Mouse (Mus musculus) Patski (cell line): ENCODE results near the gene Fscn2. TPM values are rescaled to one million over a fixed set of nuclear protein-coding genes. Genes with fewer than 3 reads are reported as not detected.
"Not testable (repeated sequence)": the region's sequence is repeated elsewhere in the genome, so short reads cannot be mapped to it uniquely, and the experiment has no call there.

Experiments
- ATAC-seq: fragments of 100-300 bp; one replicate; pipeline ENCODE4 v1.8.0; 2021
- CTCF ChIA-PET: fragments of 350-600 bp; sonication (Branson Sonifier 250); formaldehyde crosslinking; loops from one replicate; lab custom pipeline; 2022; ENCODE audit warnings: inconsistent platforms; lab: Charles Lee
- POLR2A ChIA-PET: fragments of 350-600 bp; sonication (Branson Sonifier 250); formaldehyde crosslinking; loops from one replicate; lab custom pipeline; 2022; ENCODE audit warnings: antibody characterized with exemption, inconsistent platforms; lab: Charles Lee
- DNase-seq: peaks from one replicate; pipeline ENCODE4 v3.0.0-alpha.2; 2011; ENCODE audit warnings: low read depth, low spot score
- H3K27me3 ChIP-seq: fragments of 371-371 bp; one replicate; pipeline ENCODE4 v1.5.1; 2021
- CTCF ChIP-seq: fragments of 100-300 bp; IDR thresholded peaks from one replicate; pipeline ENCODE4 v1.5.1; 2021
- in situ Hi-C: fragments of 300-500 bp; cut with MboI; formaldehyde crosslinking; loops from 3 replicates; pipeline ENCODE4 v1.11.1; 2018; ENCODE audit warnings: low pct_unique_long_range_greater_than_20kb, mixed read lengths
- polyA plus RNA-seq: library from polyadenylated mRNA; unstranded; gene quantifications from one replicate; pipeline ENCODE4 v1.2.3, GENCODE M21; 2021

Gene Fscn2
- polyA plus RNA-seq, 1 experiment from 2014 or later: 0.23 TPM

DNA sequence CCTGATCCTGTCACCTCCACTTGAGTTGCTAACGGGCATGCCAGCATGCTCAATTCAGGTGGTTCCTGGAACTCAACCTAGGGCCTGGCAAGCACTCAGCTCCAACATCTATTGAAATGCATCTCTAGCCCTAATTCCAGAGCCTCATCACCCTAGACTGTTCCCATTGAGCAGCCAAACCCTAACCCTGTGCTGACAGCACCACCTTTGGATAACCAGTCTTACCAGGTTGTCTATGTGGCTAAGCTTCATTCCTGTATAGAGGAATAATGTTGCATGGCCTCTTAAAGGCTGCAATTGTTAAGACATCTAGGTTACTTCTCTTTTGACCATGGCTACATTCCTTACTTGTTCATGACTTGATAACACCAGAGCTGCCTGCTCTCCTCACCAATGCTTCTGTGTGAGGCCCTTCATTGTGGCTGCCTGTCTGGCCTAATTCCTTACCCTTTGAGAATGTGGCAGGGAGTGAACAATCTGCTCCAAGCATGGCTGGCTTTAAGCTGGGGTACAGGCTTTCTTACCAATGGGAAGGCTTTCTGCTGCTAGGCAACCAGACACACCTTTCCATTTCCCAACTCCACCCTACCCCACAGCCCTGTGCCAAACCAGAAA, 16.2 kb upstream of the Fscn2 start:
- H3K27me3 ChIP-seq: no peaks in the 10 kb centered on the region
- CTCF ChIA-PET: no interaction called here
- no peak for TF ChIP-seq CTCF
- in situ Hi-C loops: no loop called here
- POLR2A ChIA-PET: interaction anchor here (0.9 to 2.2 kb wide), 3 partner anchors 29 to 238 kb away, joined by 3 to 7 read pairs (median 3); no protein-coding TSS in a partner anchor
- no peak for DNase-seq
- ATAC-seq: peak; percentile 5

DNA sequence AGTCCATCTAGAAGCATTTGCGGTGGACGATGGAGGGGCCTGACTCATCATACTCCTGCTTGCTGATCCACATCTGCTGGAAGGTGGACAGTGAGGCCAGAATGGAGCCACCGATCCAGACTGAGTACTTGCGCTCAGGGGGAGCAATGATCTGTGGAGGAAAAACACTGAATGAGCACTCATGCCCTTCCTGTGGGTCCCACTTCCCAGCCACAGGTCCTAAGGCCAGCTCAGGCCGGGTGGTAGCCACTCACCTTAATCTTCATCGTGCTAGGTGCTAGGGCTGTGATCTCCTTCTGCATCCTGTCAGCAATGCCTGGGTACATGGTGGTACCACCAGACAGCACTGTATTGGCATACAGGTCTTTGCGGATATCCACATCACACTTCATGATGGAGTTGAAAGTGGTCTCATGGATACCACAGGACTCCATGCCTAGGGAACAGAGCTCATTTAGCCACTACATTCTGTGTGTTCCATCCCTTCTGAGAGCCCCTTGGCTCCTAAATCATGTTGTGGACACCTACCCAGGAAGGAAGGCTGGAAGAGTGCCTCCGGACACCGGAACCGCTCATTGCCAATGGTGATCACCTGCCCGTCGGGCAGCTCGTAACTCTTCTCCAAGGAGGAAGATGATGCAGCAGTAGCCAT, 14.8 kb upstream of the Fscn2 start:
- in situ Hi-C loops, H3K27me3 ChIP-seq, DNase-seq, ATAC-seq, CTCF ChIA-PET: not testable (repeated sequence)
- POLR2A ChIA-PET: interaction anchor here (0.6 to 2.2 kb wide), 4 partner anchors 30 to 166 kb away, joined by 3 to 7 read pairs (median 3); no protein-coding TSS in a partner anchor

DNA sequence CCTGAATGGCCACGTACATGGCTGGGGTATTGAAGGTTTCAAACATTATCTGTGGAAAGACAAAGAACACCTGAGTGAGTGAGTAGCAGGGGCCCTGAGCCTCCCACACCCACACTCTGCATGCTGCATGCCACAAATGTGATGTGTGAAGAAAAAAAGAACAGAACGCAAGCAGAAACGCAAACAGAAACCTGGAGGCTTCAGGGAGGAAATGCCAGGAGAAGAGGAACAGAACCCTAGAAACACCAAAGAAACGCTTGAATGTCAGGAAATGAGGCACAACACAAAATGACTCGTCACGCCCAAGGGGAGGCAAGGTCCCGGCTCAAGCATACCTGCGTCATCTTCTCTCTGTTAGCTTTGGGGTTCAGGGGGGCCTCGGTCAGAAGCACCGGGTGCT, 14.0 kb upstream of the Fscn2 start:
- no peak for TF ChIP-seq CTCF
- H3K27me3 ChIP-seq: no peaks in the 10 kb centered on the region
- ATAC-seq (no peak), DNase-seq (no peak)
- CTCF ChIA-PET: no interaction called here
- in situ Hi-C loops: no loop called here
- POLR2A ChIA-PET: interaction anchor here (1.0 to 2.2 kb wide), 4 partner anchors 13 to 37 kb away, joined by 3 to 7 read pairs (median 3); no protein-coding TSS in a partner anchor

DNA sequence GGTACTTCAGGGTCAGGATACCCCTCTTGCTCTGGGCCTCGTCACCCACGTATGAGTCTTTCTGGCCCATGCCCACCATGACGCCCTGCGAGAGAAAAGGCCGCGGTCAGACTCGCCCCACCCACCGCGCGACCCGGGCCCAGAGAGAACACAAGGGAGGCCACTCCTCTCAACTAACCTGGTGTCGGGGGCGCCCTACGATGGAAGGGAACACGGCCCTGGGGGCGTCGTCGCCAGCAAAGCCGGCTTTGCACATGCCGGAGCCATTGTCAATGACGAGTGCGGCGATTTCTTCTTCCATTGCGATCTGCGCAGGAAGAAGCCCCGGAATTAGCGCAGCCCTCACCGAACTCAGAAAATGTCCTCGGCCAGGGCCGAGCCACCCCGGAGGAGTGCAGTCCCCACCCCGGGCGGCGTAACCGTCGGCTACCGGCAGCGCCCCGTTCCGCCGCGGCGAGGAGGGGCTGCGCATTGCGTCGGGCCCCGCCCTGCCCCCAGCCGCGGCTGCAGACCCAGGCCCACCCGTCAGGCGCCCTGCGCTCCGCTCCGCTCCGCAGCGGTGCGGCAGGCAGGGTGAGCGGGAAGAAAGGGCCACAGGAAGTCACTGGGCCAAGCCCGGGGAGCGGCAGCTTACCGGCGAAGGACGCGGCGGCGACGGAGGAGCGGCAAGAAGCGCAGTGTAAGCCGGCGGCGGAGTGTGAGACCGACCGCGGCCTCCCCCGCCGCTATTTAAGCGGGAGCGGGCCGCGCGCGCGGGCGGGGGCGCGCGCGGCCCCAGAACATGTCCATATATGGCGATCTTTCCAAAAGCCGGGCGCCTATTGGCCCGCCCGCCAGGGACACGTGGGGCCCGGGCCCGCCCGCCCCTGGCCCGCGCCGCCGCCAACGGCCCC, 13.3 kb upstream of the Fscn2 start, which contains the start of gene Actg1:
Gene Actg1, minus strand, starts transcription at position 752 of the 893 bp plus-strand sequence.
- in situ Hi-C loops: no loop called here
- no peak for TF ChIP-seq CTCF
- CTCF ChIA-PET: no interaction called here
- POLR2A ChIA-PET: interaction anchor here (1.6 to 1.7 kb wide), 2 partner anchors 12 to 38 kb away, joined by 3 read pairs; no protein-coding TSS in a partner anchor
- no peaks in the 10 kb centered on the region for H3K27me3 ChIP-seq
- ATAC-seq: peak; percentile 4
- DNase-seq: no peak

DNA sequence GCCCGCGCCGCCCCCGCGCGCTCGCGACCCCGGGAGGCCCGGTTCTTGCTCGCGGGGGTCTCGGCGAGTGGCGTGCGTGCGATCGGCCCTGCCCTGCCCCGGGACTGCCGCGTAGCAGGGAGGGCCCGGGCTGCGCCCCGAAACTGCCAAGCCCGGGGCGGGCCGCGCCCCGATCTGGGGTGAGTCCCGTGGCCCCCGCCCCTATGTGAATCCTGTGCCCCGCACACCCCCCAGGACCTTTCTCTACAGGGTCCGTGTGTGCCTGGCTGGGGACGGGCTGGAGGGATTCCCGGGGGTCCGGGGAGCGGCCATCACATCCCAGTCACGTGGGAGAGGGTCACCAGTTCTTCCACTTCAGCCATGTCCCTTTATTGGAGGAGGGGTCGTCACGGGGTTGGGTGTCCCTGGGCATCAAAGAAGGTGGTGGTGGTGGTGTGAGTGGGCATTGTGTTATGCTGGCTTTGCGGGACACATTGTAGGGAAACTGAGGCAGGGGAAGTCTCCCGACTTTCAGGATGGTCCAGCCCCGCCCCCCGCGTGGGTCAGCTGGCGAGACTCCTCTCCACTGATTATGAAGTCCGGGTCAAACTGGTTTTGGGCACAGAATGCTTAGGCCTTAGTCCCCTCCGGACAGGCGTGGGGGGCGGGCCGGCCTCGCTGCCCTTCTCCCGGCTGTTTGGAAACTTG, 12.5 kb upstream of the Fscn2 start:
- in situ Hi-C loops: no loop called here
- CTCF ChIA-PET: interaction anchor here (1.3 kb wide), 1 partner anchor 41 kb away, joined by 4 read pairs; no protein-coding TSS in a partner anchor
- no peak for TF ChIP-seq CTCF
- POLR2A ChIA-PET: interaction anchor here (0.6 to 1.6 kb wide), 3 partner anchors 11 to 37 kb away, joined by 3 read pairs; no protein-coding TSS in a partner anchor
- ATAC-seq: no peak
- DNase-seq: no peak
- no peaks in the 10 kb centered on the region for H3K27me3 ChIP-seq

DNA sequence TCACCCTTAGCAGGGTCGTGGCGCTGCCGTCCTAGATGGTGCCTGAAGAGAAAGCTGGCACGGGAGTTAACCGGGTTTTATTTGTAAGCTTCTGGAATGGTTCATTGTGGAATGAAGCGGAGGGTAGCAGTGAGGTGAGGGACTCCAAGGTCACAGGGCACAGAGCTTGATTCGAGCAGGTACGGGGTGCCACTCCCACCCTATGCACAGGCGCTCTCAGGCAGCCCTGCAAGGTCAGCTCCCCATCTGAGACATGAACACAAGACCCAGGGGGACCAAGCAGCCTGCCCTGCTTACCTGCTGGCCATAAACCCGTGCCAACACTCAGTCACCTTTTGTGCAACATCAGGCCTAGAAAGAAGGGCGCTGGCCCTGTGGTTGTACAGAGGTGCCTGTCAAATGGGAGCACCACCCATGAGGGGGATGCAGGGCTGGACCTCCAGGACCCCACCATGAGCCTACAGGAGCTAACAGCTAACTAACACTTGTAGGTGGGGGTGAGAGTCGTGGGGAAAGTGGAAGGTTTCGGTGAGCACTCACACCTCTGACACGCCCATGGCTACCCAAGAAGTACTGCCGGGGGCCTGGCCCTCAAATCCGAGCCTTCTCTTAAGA, 11.9 kb upstream of the Fscn2 start:
- no peaks in the 10 kb centered on the region for H3K27me3 ChIP-seq
- CTCF ChIA-PET: interaction anchor here (1.3 kb wide), 1 partner anchor 41 kb away, joined by 4 read pairs; no protein-coding TSS in a partner anchor
- in situ Hi-C loops: no loop called here
- no peak for TF ChIP-seq CTCF
- DNase-seq (no peak), ATAC-seq (peak; percentile 2)
- POLR2A ChIA-PET: interaction anchor here (0.6 to 0.8 kb wide), 2 partner anchors 20 to 38 kb away, joined by 3 read pairs; no protein-coding TSS in a partner anchor

DNA sequence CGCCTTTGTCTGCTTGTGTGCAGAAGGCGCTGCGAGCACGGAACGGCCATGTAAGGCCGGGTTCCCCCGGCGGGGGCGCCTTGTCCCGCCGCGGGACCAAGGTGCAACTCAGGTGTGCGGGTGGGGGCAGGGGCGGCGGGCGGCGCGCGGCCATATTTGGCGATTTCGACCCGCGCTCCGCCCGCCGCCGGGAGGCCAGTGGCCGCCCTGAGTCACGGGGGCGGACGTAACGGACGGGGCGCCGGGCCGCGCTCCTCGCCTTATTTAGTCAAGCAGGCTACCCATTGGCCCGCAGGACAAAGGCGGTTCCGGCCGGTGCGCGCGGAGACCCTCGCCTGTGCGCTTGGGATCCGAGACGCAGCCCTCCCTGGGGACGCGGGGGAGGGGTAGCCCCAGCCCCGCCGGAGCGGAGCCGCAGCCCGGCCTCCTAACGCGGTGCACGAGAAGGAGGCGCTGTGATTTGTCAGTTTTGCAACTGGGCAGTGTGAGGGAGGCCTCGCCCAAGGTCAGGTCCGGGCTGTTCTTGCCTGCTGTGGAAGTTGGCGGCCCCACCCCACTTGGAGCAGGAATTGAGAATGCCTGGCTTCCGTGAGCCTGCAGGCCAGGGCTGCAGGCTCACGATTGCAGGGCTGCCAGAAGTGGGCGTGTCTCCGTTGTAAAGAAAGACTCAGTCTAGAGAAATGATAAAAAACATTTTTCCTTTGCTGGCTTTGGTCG, 11.2 kb upstream of the Fscn2 start:
- in situ Hi-C loops: loop anchor here (5.0 kb wide), 1 partner anchor 38 kb away; no protein-coding TSS in a partner anchor
- no peak for TF ChIP-seq CTCF
- CTCF ChIA-PET: interaction anchor here (1.3 kb wide), 1 partner anchor 42 kb away, joined by 4 read pairs; no protein-coding TSS in a partner anchor
- no peaks in the 10 kb centered on the region for H3K27me3 ChIP-seq
- DNase-seq (no peak), ATAC-seq (peak; percentile 58)
- POLR2A ChIA-PET: interaction anchor here (0.8 kb wide), 1 partner anchor 38 kb away, joined by 3 read pairs; no protein-coding TSS in a partner anchor

DNA sequence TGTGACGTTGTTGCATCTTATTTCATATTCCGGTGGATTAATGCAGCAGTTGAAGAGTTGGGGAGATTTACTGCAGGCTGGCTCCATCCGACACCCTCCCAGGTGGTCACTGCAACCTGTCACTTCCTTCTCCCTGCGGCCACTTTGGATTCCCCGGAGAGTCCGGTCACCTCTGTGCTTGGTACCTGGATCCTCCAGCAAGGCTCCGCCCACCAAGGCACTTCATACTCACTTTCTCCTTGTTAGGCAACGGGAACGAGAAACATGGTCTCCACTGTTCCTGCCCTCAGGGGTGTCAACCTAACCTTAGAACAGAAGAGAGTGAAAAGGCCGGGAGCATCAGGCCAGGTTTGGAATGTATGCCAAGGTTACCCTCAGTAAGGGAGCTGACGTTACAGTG, 10.6 kb upstream of the Fscn2 start:
- no peak for TF ChIP-seq CTCF
- ChIA-PET POLR2A (no interaction called here), CTCF (interaction anchor here (3.0 kb wide), 1 partner anchor 73 kb away, joined by 6 read pairs; no protein-coding TSS in a partner anchor)
- no peaks in the 10 kb centered on the region for H3K27me3 ChIP-seq
- in situ Hi-C loops: loop anchor here (5.0 kb wide), 1 partner anchor 38 kb away; no protein-coding TSS in a partner anchor
- DNase-seq (no peak), ATAC-seq (no peak)
